Mouse (Mus musculus) left cerebral cortex, postnatal 10 days (tissue): ENCODE measurements at regions not wholly inside any gene's neighbourhood (a gene's known extent, or its start where the extent isn't known, plus 50 kb on each side); places are given as distances from the start of the nearest gene placed in this dataset.
"Not testable (repeated sequence)": the region's sequence is repeated elsewhere in the genome, so short reads cannot be mapped to it uniquely, and the experiment has no call there.

Experiments used
- DNase-seq, 2 experiments: peaks; one replicate each; pipeline ENCODE4 v3.0.0; 2021 to 2022; ENCODE audit warnings: low spot score in 2 of 2, mixed read lengths in 1 of 2; ENCODE audit errors: extremely low spot score in 1 of 2
- intact Hi-C: fragments of 180-260 bp; cut with DNase I; formaldehyde crosslinking; loops from one replicate; pipeline ENCODE4 v1.15.1; 2025

DNA sequence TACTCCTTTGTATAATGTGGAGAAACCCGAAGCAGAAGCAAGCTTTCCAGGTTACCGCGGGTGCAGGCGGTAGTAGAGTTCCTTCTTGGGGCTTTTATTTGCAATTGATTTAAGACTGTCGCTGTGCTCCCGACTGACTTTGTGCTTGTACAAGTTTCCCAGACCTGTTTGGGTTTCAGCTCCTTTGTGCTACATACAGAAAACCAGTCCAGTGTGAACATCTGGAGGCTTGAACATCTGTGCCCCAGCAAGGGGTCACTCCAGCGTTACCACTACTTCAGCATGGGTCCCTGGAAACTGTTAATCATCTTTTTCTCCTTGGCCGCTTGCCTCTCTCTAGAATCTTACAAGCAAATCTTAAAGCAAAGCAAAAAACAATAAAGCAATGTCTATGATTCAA is 90.2 kb upstream of the Lnx1 start:
- intact Hi-C loops = loop anchor here (5.0 to 10.0 kb wide), 2 partner anchors 132 to 359 kb away; partner anchors contain the start of gene Pdgfra
- DNase-seq = peak in 1 of 2 experiments; percentile 30

DNA sequence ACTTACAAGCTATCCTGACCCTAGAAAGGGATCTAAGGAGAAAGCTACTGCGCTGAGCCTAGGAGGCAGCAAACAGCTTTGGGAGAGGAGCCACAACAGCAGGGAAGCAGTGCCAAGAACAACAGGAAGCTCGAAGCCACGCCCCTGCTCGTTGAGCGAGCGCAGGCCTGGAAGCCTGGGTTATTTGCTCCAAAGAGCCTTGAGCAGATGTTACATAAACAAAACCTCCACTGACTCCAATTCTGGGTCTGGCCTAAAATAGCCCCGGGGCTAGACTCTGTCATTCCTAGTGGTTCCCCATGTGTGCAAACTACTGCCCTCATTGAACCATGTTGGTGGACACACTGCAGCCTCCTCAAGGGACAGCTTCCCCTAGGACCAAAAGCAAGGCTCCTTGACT is 89.6 kb upstream of the Lnx1 start:
- intact Hi-C loops = loop anchor here (5.0 to 10.0 kb wide), 2 partner anchors 132 to 360 kb away; partner anchors contain the start of gene Pdgfra
- peak; percentile 36 to 90 for DNase-seq

DNA sequence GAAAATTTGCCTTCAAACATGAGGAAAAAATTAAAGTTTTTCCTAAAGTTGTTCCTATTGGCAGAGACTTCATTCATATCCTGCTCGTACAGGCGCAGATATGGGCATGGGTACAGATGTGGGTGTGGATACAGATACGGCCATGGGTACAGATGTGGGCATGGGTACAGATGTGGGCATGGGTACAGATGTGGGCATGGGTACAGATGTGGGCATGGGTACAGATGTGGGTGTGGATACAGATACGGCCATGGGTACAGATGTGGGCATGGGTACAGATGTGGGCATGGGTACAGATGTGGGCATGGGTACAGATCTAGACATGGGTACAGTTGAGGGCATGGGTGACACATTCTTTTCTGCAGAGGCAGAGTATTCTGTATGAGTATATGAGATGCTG is 87.8 kb upstream of the Lnx1 start:
- intact Hi-C loops = loop anchor here (5.0 to 10.0 kb wide), 2 partner anchors 134 to 362 kb away; partner anchors contain the start of gene Pdgfra
- DNase-seq = not testable (repeated sequence)

GRCm38 (mm10) chr5:74783906-74784305 is 81.2 kb upstream of the Lnx1 start:
- DNase-seq = no peak
- intact Hi-C loops = no loop called here

DNA sequence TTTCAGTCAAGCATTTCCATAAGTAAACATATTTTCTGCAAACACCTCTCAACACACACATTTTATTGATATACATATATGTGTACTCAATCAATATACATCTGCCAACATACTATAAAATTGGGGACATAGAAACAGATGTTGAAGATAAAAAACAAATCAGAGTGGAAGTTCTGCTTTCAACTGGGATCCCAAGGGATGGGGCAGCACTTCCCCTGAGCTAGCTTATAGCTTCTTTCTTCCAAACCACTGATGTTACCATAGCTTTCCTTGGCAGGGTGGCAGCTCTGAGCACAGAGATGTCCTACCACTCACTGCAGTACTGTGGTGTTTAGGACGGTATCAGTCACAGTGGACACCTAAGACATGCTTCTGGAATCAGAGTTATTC is 75.4 kb upstream of the Lnx1 start:
- intact Hi-C loops = no loop called here

GRCm38 (mm10) chr5:74777381-74778075 is 74.8 kb upstream of the Lnx1 start:
- DNase-seq = no peak
- intact Hi-C loops = no loop called here

More for the DNA sequence above, 75.4 kb upstream of the Lnx1 start:
- no peak for DNase-seq

DNA sequence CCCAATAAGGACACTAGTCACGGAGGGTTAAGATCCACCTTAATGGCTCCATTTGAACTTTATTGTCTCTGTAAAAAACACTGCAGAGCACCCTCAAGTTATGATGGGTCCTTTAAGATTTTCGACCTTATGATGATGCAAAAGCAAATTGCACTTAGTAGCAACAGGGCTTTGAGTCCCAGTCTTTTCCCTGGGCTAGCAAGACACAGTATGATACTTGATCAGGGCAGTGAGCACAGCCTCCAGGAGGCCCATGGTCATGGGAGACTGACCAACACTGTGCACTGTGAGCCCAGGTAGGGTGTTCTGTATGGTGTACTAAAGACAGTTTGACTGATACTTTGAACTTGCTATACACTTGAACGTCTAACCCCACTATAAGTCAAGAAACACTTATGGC is 73.4 kb upstream of the Lnx1 start:
- intact Hi-C loops = no loop called here
- no peak for DNase-seq

DNA sequence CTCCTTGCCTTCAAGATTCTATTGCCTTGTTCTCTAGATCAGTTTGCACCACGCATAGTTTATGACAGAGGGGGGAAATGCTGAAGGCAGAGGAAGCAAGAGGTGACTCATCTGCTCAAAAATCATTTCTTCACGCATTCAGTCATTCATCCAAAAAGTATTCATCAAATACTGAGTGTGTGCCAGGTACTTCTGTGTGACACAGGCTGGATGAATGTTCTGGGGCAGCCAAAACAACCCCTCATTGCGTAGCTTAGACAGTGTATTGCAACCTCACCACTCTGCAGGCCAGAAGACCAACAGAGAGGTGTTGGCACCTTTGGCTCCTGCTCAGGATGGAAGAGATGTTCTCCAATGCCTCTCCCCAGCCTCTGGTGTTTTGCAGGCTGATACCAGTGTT is 72.9 kb upstream of the Lnx1 start:
- intact Hi-C loops = no loop called here
- DNase-seq = no peak

GRCm38 (mm10) chr5:74773558-74774429 is 71.1 kb upstream of the Lnx1 start:
- intact Hi-C loops = no loop called here
- DNase-seq = no peak

DNA sequence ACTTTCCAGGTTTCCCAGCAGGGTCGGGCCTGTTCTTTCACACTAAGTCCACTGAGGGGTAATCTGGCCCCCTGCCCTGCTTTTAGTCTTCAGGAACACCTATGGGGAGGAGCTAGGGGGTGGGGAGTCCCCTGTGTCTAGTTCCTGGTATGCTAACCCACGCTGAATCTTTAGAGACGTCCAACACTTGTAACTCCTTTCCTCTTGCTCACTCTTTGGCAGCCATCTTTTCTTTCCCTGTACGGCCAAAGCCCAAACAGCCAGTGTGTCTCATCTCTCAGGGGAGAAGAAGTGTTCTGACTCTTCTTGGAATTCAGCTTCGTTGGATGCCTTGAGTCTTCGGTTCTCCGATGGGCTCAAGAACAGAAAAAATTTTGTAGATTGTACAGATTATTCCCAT is 68.4 kb upstream of the Lnx1 start:
- intact Hi-C loops = no loop called here
- DNase-seq = no peak

DNA sequence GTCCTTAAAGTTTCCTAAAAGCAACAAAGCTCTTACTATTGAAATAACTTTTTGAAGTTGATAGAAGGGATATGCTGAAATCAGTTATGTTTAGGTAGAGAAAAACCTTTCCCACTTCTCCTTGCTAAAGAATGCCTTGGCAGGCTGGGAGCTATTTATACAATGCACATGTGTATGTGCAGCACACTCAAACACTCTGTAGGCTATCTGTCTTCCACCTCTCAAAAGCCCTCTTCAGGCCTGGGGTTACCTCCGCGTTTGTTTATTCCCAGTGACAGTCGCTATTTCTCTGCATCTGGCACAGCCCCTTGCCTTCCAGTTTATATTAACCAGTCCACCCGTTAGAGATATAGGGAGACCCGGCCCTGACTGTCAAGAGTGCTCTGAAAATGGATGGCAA is 66.3 kb upstream of the Lnx1 start:
- no peak for DNase-seq
- intact Hi-C loops = no loop called here

- no peak for DNase-seq
- intact Hi-C loops = no loop called here
These were observed 65.3 kb upstream of the Lnx1 start for GRCm38 (mm10) chr5:74767993-74768392.

DNA sequence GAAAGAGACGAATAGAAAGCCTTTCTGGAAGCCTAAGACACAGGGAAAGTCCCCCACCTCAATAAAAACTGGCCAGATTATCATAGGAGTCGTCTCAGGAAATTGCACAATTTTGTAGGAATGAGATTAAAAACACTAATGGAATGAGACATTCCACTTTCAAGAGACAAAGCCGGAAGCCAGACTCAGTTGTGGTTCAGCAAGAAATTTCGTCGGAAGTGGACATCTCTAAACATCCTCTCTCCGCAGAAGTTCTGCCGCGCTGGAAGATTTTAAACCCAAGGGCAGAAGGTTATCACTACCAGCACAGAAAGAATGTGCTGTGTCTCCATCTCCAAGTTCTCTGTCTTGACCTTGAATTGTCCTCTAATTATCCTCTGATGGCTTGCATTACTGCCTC is 63.5 kb upstream of the Lnx1 start:
- intact Hi-C loops = no loop called here
- no peak for DNase-seq

GRCm38 (mm10) chr5:74765061-74765767 is 62.5 kb upstream of the Lnx1 start:
- DNase-seq = no peak
- intact Hi-C loops = no loop called here

GRCm38 (mm10) chr5:74757557-74757956 is 54.8 kb upstream of the Lnx1 start:
- no peak for DNase-seq
- intact Hi-C loops = no loop called here

DNA sequence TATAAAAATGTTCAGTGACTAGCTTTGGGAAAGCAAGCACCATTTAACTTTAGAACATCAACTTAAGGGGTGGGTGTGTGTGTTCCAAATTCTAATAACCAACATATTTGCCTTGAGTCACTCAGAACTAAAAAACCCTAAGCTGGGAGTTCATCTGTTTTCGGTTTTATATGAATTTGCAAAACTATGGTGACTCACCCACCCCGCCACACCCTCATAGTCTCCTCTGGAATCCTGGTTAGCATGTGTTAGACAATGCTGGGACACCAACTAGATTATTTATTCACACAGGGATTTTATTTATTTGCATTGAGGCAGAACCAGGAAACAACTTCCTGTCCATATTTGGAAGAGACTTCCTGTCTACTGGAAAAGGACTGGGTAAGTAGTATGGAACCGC is 50.2 kb upstream of the Lnx1 start:
- DNase-seq = no peak
- intact Hi-C loops = no loop called here
